Mouse (Mus musculus): ENCODE measurements around the gene Grip1. TPM values are rescaled to one million over a fixed set of nuclear protein-coding genes. Genes with fewer than 3 reads are reported as not detected.

Grip1 gene
- polyA plus RNA-seq, 1 experiment, result 1.1 TPM

- Histone ChIP-seq H3K4me3 (ENCODE audit: insufficient read depth, low read length) (no peak overlapping the region), H3K27ac (ENCODE audit: insufficient read depth, low read length) (no peak overlapping the region), H3K4me1 (ENCODE audit: control insufficient read depth, insufficient read depth, low read length) (peaks cover 3% of the 10 kb centered on the region; the same call in 1 of the 2 replicates)
- no peak for TF ChIP-seq POLR2A (IDR thresholded peaks at IDR 0.05; ENCODE audit: low read depth, low read length)
- TF ChIP-seq CTCF (IDR thresholded peaks at IDR 0.05; ENCODE audit: borderline replicate concordance, insufficient read depth, low read length), result no peak
These were observed 178.3 kb downstream of the Grip1 start for GRCm38 (mm10) chr10:119631966-119632365.

- TF ChIP-seq CTCF (IDR thresholded peaks at IDR 0.05; ENCODE audit: borderline replicate concordance, insufficient read depth, low read length) (no peak), POLR2A (IDR thresholded peaks at IDR 0.05; ENCODE audit: low read depth, low read length) (no peak)
- Histone ChIP-seq H3K4me3 (ENCODE audit: insufficient read depth, low read length) (no peak overlapping the region), H3K27ac (ENCODE audit: insufficient read depth, low read length) (no peak overlapping the region), H3K4me1 (ENCODE audit: control insufficient read depth, insufficient read depth, low read length) (no peaks in the 10 kb centered on the region)
These were observed 180.9 kb downstream of the Grip1 start for GRCm38 (mm10) chr10:119634544-119634943.

GRCm38 (mm10) chr10:119640534-119640933, 186.9 kb downstream of the Grip1 start:
- no peaks in the 10 kb centered on the region for H3K4me1 ChIP-seq (ENCODE audit: control insufficient read depth, insufficient read depth, low read length)
- H3K27ac ChIP-seq (ENCODE audit: insufficient read depth, low read length), result no peak overlapping the region
- no peak overlapping the region for H3K4me3 ChIP-seq (ENCODE audit: insufficient read depth, low read length)
- TF ChIP-seq CTCF (IDR thresholded peaks at IDR 0.05; ENCODE audit: borderline replicate concordance, insufficient read depth, low read length) (no peak), POLR2A (IDR thresholded peaks at IDR 0.05; ENCODE audit: low read depth, low read length) (no peak)

- Histone ChIP-seq H3K27ac (ENCODE audit: insufficient read depth, low read length) (no peak overlapping the region), H3K4me1 (ENCODE audit: control insufficient read depth, insufficient read depth, low read length) (no peaks in the 10 kb centered on the region), H3K4me3 (ENCODE audit: insufficient read depth, low read length) (no peak overlapping the region)
- TF ChIP-seq POLR2A (IDR thresholded peaks at IDR 0.05; ENCODE audit: low read depth, low read length) (no peak), CTCF (IDR thresholded peaks at IDR 0.05; ENCODE audit: borderline replicate concordance, insufficient read depth, low read length) (no peak)
These were observed 187.4 kb downstream of the Grip1 start for GRCm38 (mm10) chr10:119641011-119641410.

GRCm38 (mm10) chr10:119644289-119644688, 190.7 kb downstream of the Grip1 start:
- no peak overlapping the region for H3K4me3 ChIP-seq (ENCODE audit: insufficient read depth, low read length)
- TF ChIP-seq POLR2A (IDR thresholded peaks at IDR 0.05; ENCODE audit: low read depth, low read length) (no peak), CTCF (IDR thresholded peaks at IDR 0.05; ENCODE audit: borderline replicate concordance, insufficient read depth, low read length) (no peak)
- H3K4me1 ChIP-seq (ENCODE audit: control insufficient read depth, insufficient read depth, low read length), result no peaks in the 10 kb centered on the region
- no peak overlapping the region for H3K27ac ChIP-seq (ENCODE audit: insufficient read depth, low read length)

GRCm38 (mm10) chr10:119646500-119647439, 193.1 kb downstream of the Grip1 start:
- H3K27ac ChIP-seq (ENCODE audit: insufficient read depth, low read length), result no peak overlapping the region
- H3K4me1 ChIP-seq (ENCODE audit: control insufficient read depth, insufficient read depth, low read length), result no peaks in the 10 kb centered on the region
- no peak overlapping the region for H3K4me3 ChIP-seq (ENCODE audit: insufficient read depth, low read length)
- TF ChIP-seq POLR2A (IDR thresholded peaks at IDR 0.05; ENCODE audit: low read depth, low read length) (no peak), CTCF (IDR thresholded peaks at IDR 0.05; ENCODE audit: borderline replicate concordance, insufficient read depth, low read length) (peak; percentile 96)

GRCm38 (mm10) chr10:119660677-119661353, 207.2 kb downstream of the Grip1 start:
- TF ChIP-seq CTCF (IDR thresholded peaks at IDR 0.05; ENCODE audit: borderline replicate concordance, insufficient read depth, low read length) (no peak), POLR2A (IDR thresholded peaks at IDR 0.05; ENCODE audit: low read depth, low read length) (no peak)
- Histone ChIP-seq H3K27ac (ENCODE audit: insufficient read depth, low read length) (no peak overlapping the region), H3K4me1 (ENCODE audit: control insufficient read depth, insufficient read depth, low read length) (no peaks in the 10 kb centered on the region), H3K4me3 (ENCODE audit: insufficient read depth, low read length) (no peak overlapping the region)

GRCm38 (mm10) chr10:119663586-119663985, 210.0 kb downstream of the Grip1 start:
- Histone ChIP-seq H3K4me3 (ENCODE audit: insufficient read depth, low read length) (no peak overlapping the region), H3K27ac (ENCODE audit: insufficient read depth, low read length) (no peak overlapping the region), H3K4me1 (ENCODE audit: control insufficient read depth, insufficient read depth, low read length) (peaks cover 2% of the 10 kb centered on the region; the same call in 1 of the 2 replicates)
- TF ChIP-seq CTCF (IDR thresholded peaks at IDR 0.05; ENCODE audit: borderline replicate concordance, insufficient read depth, low read length) (no peak), POLR2A (IDR thresholded peaks at IDR 0.05; ENCODE audit: low read depth, low read length) (no peak)

- H3K27ac ChIP-seq (ENCODE audit: insufficient read depth, low read length), result no peak overlapping the region
- H3K4me3 ChIP-seq (ENCODE audit: insufficient read depth, low read length), result no peak overlapping the region
- TF ChIP-seq CTCF (IDR thresholded peaks at IDR 0.05; ENCODE audit: borderline replicate concordance, insufficient read depth, low read length), result no peak
- no peak for TF ChIP-seq POLR2A (IDR thresholded peaks at IDR 0.05; ENCODE audit: low read depth, low read length)
- peaks cover 7% of the 10 kb centered on the region for H3K4me1 ChIP-seq (ENCODE audit: control insufficient read depth, insufficient read depth, low read length)
These were observed 212.8 kb downstream of the Grip1 start for GRCm38 (mm10) chr10:119666386-119666785.

- no peak overlapping the region for H3K27ac ChIP-seq (ENCODE audit: insufficient read depth, low read length)
- no peak overlapping the region for H3K4me3 ChIP-seq (ENCODE audit: insufficient read depth, low read length)
- H3K4me1 ChIP-seq (ENCODE audit: control insufficient read depth, insufficient read depth, low read length), result peaks cover 7% of the 10 kb centered on the region
- TF ChIP-seq POLR2A (IDR thresholded peaks at IDR 0.05; ENCODE audit: low read depth, low read length), result no peak
- no peak for TF ChIP-seq CTCF (IDR thresholded peaks at IDR 0.05; ENCODE audit: borderline replicate concordance, insufficient read depth, low read length)
These were observed 216.8 kb downstream of the Grip1 start for GRCm38 (mm10) chr10:119670456-119670855.
